Mouse (Mus musculus): ENCODE measurements around the gene Tns1. TPM values are rescaled to one million over a fixed set of nuclear protein-coding genes. Genes with fewer than 3 reads are reported as not detected.
A peak's percentile ranks its signal among the peaks of the same experiment; 100 is the strongest.

The Tns1 gene
- polyA plus RNA-seq, 1 experiment from 2014 or later: 23.1 TPM

DNA sequence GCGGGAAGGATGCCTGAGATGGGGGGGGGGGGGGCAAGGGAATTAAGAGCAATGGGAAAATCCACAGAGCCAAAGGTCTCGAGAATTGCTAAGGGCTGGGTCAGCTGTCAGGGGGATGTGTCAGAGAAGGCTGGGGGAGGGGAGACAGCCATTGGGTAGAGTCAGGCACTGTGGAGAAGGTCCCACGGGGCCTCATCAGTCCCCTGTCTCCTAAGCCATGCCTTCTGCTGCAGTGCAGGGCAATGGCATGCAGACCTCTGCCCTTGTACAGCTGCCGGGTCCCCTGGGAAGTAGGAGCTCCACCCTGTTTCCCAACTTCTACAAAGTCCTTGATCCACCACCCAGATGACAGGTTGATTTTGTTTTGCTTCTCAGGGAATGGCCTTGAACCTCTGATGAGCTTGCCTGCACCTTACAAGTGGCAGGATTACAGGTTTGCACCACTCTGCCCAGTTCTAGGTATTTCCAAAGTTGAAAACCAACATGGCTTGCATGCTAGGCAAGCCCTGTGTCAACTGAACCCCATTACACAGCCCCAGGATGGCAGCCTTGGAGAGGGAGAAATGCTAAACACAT is 98.5 kb downstream of the Tns1 start:
- Histone ChIP-seq H3K27me3 (replicated peaks) (no peaks in the 10 kb centered on the region), H3K27ac (0 out of 2 replicates have a peak overlapping the region, but pooled peaks have one; percentile 32), H3K36me3 (no peaks in the 10 kb centered on the region), H3K4me2 (replicated peaks) (no peak overlapping the region), H3K9me3 (no peaks in the 10 kb centered on the region), H3K4me3 (replicated peaks) (no peak overlapping the region), H3K4me1 (replicated peaks) (peaks cover 59% of the 10 kb centered on the region), H3K9ac (no peak overlapping the region)
- ATAC-seq: no peak
- 31% methylated on average over 4 of the region's 4 CpGs for WGBS

DNA sequence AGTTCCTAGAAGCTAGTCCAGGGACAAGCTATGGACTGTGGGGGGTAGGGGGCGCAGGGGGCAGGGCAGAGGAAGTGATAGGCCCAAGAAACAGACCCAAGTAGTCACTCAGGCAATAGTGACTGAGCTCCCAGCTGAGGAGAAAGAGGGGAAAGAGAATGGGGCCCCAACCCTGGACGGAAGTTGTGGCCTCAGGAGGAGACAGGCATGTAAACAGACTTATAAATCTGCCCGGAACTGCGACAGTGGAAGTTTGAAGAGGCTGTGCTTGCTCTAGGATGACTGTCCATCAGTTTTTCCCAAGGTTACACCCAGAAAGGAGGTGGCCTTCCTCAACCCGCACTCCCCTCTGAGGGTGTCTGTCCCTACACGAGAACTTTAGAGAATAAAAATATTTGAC is 99.0 kb downstream of the Tns1 start:
- Histone ChIP-seq H3K4me3 (replicated peaks) (no peak overlapping the region), H3K36me3 (no peaks in the 10 kb centered on the region), H3K27ac (peak overlapping the region; percentile 74), H3K27me3 (replicated peaks) (no peaks in the 10 kb centered on the region), H3K4me2 (replicated peaks) (no peak overlapping the region), H3K4me1 (replicated peaks) (peaks cover 56% of the 10 kb centered on the region), H3K9me3 (no peaks in the 10 kb centered on the region), H3K9ac (no peak overlapping the region)
- peak; percentile 21; the same call in 1 of the 2 replicates for ATAC-seq
- 18% methylated on average over 6 of the region's 6 CpGs for WGBS

DNA sequence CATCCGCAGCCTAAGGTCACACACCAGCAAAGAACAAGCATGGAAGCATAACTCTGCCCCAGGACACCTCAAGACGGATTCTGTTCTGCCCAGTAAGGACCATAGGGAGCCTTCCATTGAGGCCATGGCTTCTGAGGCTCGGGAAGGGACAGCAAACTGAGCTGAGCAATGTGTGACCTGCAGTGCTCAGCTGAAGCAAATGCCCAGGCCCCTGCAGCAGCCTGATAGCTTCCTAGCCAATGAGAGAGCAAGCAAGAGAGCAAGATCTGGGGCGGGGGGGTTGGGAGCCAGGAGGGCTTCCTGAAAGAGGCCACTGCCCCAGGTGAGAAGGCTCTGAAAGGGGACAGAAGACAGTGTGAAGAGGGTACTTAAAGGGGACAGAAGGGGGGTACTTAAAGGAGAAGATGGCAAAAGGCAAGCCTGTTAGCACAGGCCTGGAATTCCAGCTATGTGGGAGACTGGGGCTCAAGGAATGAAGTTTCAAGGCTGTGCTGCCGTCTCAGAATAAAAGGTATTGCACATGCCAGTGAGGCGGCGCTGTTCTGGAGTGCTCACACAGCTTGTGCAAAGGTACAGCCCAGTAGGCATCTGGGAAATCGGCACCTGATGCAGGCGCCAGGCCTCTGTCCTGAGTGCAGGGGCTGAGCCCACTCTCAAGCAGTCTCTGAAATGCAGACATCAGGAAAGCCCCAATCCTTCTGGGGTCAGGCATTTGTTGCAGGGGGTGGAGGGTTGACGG is 99.6 kb downstream of the Tns1 start:
- no peaks in the 10 kb centered on the region for H3K9me3 ChIP-seq
- WGBS: 43% methylated on average over 10 of the region's 10 CpGs
- no peaks in the 10 kb centered on the region for H3K36me3 ChIP-seq
- no peak overlapping the region for H3K4me2 ChIP-seq (replicated peaks)
- H3K4me3 ChIP-seq (replicated peaks): no peak overlapping the region
- H3K9ac ChIP-seq: no peak overlapping the region
- 0 out of 2 replicates have a peak, but pooled peaks have one; percentile 15 for ATAC-seq
- peak overlapping the region; percentile 74 for H3K27ac ChIP-seq
- no peaks in the 10 kb centered on the region for H3K27me3 ChIP-seq (replicated peaks)
- peaks cover 53% of the 10 kb centered on the region for H3K4me1 ChIP-seq (replicated peaks)

DNA sequence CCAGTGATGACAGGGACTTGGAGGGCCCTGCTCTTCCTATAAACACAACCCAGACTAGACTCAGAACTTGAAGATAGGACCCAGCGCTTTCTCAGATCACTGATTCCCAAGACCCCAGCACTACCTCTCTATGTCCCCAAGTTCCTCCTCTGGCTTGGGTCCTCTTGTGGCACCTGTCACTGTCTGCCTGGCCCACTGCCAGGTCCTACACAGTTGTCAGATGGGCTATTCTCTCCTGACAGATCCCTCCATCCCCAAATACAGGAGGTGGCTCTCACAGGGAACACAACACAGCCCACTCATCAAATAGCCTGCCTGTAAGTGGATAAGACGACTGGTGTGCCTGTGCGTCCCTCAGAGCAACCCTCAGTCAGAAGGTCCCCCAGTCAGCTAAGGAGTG is 101.3 kb downstream of the Tns1 start:
- H3K27me3 ChIP-seq (replicated peaks): no peaks in the 10 kb centered on the region
- no peak overlapping the region for H3K27ac ChIP-seq
- H3K36me3 ChIP-seq: no peaks in the 10 kb centered on the region
- ATAC-seq: no peak
- H3K9ac ChIP-seq: no peak overlapping the region
- no peak overlapping the region for H3K4me2 ChIP-seq (replicated peaks)
- H3K4me1 ChIP-seq (replicated peaks): peaks cover 39% of the 10 kb centered on the region
- no peaks in the 10 kb centered on the region for H3K9me3 ChIP-seq
- WGBS: 88% methylated on average over 3 of the region's 3 CpGs
- no peak overlapping the region for H3K4me3 ChIP-seq (replicated peaks)

DNA sequence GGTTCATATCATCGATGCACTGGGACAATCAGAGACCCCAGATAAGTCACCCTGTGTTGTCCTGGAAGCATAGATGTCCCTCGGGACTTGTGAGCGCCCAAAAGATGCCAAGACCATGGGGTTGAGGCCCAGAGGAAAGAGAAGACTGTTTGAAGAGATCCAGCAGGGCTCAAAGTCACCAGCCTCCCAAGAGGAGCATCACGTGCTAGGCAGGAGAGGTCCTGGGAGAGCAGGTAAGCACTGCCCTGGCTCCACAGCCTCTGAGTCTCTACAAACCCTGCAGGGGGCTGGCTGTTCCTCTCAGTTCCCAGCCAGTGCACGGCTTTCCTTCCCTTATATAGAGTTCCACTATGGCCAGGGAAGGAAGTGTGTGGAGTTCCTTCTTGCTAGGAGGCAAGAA is 101.7 kb downstream of the Tns1 start:
- H3K27ac ChIP-seq: no peak overlapping the region
- H3K36me3 ChIP-seq: no peaks in the 10 kb centered on the region
- H3K4me3 ChIP-seq (replicated peaks): no peak overlapping the region
- ATAC-seq: no peak
- no peak overlapping the region for H3K4me2 ChIP-seq (replicated peaks)
- peaks cover 35% of the 10 kb centered on the region for H3K4me1 ChIP-seq (replicated peaks)
- no peak overlapping the region for H3K9ac ChIP-seq
- no peaks in the 10 kb centered on the region for H3K27me3 ChIP-seq (replicated peaks)
- 81% methylated on average over 5 of the region's 5 CpGs for WGBS
- no peaks in the 10 kb centered on the region for H3K9me3 ChIP-seq

DNA sequence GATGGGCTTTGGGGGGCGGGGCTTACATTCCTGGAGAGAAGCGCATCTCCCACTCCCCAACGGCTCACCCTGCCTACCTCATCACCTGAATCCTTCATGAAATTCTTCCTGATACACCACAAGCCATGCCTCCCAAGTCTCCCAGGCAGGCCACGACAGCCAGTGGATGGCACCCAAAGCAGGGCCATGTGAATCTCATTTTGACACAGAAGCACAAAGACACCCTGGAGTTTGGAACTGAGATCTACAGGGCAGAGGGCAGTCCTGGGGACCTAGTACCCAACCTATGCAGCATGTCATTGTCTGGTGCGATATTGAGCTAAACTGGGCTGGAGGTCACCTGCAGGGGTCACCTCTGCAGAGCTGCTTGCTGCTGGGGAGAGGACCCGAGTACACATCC is 104.0 kb downstream of the Tns1 start:
- peaks cover 32% of the 10 kb centered on the region for H3K4me1 ChIP-seq (replicated peaks)
- H3K9me3 ChIP-seq: no peaks in the 10 kb centered on the region
- no peaks in the 10 kb centered on the region for H3K27me3 ChIP-seq (replicated peaks)
- no peak overlapping the region for H3K4me3 ChIP-seq (replicated peaks)
- ATAC-seq: no peak
- WGBS: 60% methylated on average over 6 of the region's 6 CpGs
- H3K4me2 ChIP-seq (replicated peaks): no peak overlapping the region
- H3K9ac ChIP-seq: no peak overlapping the region
- H3K36me3 ChIP-seq: no peaks in the 10 kb centered on the region
- no peak overlapping the region for H3K27ac ChIP-seq

DNA sequence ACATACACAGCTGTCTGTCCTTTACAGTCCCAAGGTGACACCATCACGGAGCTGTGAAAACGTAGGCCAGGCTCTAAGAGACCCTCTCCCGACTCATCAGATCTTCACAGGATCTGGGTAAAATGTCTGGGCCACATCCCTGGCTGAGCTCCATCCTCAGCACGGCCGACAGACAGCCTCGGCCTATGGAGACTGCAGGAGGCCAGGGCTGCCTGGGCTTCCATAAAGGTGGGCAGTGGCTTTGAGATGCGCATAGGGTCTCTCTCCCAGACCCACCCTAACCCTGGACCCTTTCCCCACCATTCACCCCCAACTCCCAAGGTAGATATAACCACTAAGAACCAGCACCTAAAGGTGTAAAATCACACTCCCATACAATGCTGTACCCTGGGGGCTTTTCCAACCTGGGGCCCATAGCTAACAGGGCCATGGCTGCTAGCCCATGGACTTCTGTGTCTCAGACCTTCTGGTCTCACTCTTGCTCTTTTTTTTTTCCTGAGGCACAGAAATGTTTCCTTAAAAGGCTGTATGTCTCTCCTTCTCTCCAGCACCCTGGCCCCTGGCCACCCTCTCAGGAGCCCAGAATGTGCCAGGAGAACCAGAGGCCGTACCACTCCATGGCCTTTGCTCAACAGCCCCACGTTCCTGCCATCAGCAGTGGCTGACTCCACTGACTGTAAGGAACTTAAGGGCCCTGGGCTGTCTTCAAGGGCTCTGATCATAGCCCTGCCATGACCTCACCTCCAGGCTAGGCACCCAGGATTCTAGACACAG is 106.7 kb downstream of the Tns1 start:
- H3K27ac ChIP-seq: no peak overlapping the region
- H3K36me3 ChIP-seq: no peaks in the 10 kb centered on the region
- no peak overlapping the region for H3K4me3 ChIP-seq (replicated peaks)
- no peak overlapping the region for H3K4me2 ChIP-seq (replicated peaks)
- 70% methylated on average over 9 of the region's 9 CpGs for WGBS
- H3K4me1 ChIP-seq (replicated peaks): peaks cover 23% of the 10 kb centered on the region
- no peaks in the 10 kb centered on the region for H3K27me3 ChIP-seq (replicated peaks)
- no peak overlapping the region for H3K9ac ChIP-seq
- H3K9me3 ChIP-seq: no peaks in the 10 kb centered on the region
- ATAC-seq: no peak

DNA sequence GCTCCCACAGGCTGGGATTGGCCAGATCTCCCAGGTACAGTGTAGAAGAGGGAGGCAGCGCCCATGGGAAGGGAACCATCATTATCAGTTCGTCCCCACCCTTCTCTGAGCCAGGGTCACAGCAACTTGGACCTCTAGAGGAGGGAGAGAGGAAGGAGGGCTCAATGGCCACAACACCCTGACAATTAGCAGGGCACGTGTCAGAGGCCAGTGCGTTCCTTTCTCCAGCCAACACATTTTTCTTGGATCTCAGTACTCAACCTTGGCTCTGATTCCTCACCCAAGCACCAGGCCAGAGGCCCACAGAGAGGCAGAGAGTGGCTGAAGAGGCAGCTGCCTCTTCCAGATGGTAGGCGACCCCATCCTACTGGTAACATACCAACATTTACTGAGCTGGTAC is 107.6 kb downstream of the Tns1 start:
- no peak overlapping the region for H3K27ac ChIP-seq
- no peak overlapping the region for H3K9ac ChIP-seq
- H3K36me3 ChIP-seq: no peaks in the 10 kb centered on the region
- H3K9me3 ChIP-seq: no peaks in the 10 kb centered on the region
- H3K4me1 ChIP-seq (replicated peaks): peaks cover 23% of the 10 kb centered on the region
- no peak overlapping the region for H3K4me2 ChIP-seq (replicated peaks)
- 70% methylated on average over 5 of the region's 5 CpGs for WGBS
- H3K4me3 ChIP-seq (replicated peaks): no peak overlapping the region
- no peaks in the 10 kb centered on the region for H3K27me3 ChIP-seq (replicated peaks)
- ATAC-seq: no peak

DNA sequence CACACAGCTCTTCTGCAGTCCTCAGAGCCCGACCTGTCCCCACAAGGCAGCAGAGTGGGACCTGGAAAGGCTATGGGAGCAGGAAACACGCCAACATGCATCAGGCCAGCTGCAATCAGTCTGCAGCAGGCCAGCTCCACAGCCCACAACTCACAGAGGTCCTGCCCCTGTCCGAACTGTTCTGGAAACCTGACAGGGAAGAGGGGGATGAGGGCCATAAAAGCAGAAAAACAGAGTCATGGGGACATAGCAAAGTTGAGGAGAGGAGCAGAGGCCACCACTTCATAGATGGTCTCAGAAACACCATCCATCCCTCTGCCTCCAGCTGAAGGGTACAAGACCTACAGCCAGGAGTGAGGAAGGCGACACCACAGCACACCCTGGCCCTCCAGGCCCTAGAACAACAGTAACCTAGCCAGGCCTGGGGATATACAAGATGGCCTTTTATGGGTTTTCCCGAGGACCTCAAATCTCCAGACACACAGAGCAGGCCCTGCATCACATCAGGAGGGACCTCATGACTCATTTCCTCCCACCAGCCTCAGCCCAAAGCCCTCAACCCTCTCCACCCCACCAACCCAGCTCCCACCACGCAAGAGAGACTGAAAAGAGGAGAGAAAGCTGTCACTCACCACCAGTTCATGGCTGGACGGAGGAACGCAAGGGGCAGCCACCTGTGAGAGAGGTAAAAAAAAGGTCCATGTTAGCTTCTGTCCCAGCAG is 108.6 kb downstream of the Tns1 start:
- 47% methylated on average over 8 of the region's 8 CpGs for WGBS
- no peaks in the 10 kb centered on the region for H3K9me3 ChIP-seq
- H3K27ac ChIP-seq: peak overlapping the region; percentile 36; the same call in 1 of the 2 replicates
- peaks cover 23% of the 10 kb centered on the region for H3K4me1 ChIP-seq (replicated peaks)
- no peaks in the 10 kb centered on the region for H3K27me3 ChIP-seq (replicated peaks)
- H3K36me3 ChIP-seq: no peaks in the 10 kb centered on the region
- H3K4me2 ChIP-seq (replicated peaks): no peak overlapping the region
- ATAC-seq: peak; percentile 25; the same call in 1 of the 2 replicates
- no peak overlapping the region for H3K4me3 ChIP-seq (replicated peaks)
- no peak overlapping the region for H3K9ac ChIP-seq

DNA sequence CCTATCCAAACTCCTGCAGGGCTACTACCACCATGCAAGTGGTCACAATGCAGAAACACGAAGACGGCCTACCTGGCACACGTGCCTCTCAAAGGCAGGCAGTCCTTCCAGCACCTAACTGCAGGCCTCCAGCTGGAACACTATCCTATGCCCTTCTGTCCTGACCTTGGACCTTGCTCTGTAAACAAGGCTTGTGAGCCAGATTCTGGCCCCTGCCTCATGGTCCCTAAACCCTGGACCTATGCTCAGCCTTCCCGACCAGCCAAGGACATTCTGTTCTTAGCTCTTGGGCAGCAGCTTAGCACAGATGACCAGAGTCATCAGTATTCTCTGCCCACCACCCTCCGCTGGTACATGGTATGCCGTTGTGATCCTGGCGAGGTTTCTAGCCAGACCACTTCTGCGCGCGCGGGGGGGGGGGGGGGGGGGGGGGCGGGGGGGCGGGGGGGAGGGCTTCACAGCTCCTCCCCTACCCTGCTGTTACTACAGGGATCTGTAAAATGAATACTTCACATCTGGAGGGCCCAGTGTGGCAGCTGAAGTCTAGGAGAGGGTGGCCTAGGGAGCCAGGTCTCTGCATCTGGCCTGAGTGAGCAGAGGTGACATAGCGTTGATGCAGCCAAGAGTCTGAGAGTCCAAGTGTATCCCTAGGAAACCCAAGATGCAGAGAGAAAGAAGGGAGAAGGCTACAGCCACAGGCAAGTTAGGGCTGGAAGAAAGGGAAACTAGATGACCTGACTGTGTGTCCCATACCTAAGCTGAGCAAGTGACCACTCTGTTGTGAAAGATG is 109.5 kb downstream of the Tns1 start:
- H3K27ac ChIP-seq: no peak overlapping the region
- no peaks in the 10 kb centered on the region for H3K9me3 ChIP-seq
- no peaks in the 10 kb centered on the region for H3K27me3 ChIP-seq (replicated peaks)
- peaks cover 23% of the 10 kb centered on the region for H3K4me1 ChIP-seq (replicated peaks)
- no peaks in the 10 kb centered on the region for H3K36me3 ChIP-seq
- ATAC-seq: 0 out of 2 replicates have a peak, but pooled peaks have one; percentile 17
- WGBS: 52% methylated on average over 8 of the region's 14 CpGs
- no peak overlapping the region for H3K4me3 ChIP-seq (replicated peaks)
- no peak overlapping the region for H3K4me2 ChIP-seq (replicated peaks)
- H3K9ac ChIP-seq: no peak overlapping the region

DNA sequence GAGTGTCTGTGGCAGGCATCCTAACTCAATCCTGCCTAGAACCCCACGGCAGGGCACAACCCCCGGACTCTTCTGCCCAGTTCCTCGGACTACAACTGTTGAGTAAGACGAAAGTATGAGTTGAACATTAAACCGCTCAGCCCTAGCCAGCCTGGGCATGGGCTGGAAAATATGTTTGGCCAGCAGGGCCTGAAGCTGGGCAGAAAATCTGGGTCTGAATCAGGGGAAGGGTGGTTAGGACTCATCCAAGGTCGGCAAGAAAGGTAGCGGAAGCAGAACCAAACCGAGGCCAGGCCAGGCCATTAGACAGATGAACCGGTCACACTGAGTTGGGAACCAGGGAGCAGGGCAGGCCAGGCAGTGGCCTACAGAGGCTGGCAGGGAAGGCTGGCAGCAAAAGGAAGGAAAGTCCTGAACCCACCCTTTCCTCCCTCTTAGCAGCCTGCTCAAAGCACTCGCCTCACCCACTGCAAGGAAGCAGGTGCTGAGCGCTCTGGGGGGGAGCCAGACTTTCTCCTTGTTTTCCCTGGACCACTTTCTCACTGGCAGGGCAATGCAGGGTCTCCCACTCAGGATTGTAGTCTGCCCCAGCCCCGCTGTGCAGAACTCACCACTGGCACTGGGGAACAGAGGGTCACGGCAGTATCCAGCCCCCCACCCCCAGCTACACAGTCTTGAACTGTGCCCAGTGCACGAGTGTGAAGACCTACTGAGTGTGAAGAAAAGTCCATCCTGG is 110.8 kb downstream of the Tns1 start:
- WGBS: 76% methylated on average over 14 of the region's 14 CpGs
- Histone ChIP-seq H3K27ac (no peak overlapping the region), H3K36me3 (no peaks in the 10 kb centered on the region), H3K4me2 (replicated peaks) (no peak overlapping the region), H3K4me1 (replicated peaks) (peaks cover 33% of the 10 kb centered on the region), H3K9ac (no peak overlapping the region), H3K4me3 (replicated peaks) (no peak overlapping the region), H3K27me3 (replicated peaks) (no peaks in the 10 kb centered on the region), H3K9me3 (no peaks in the 10 kb centered on the region)
- ATAC-seq: no peak
